Mouse (Mus musculus) spleen, adult 2 months (tissue): ENCODE measurements around the gene Ypel3.

ENCODE experiments used
- CTCF ChIP-seq: fragments of 200-500 bp; IDR thresholded peaks from 2 replicates; pipeline ENCODE4 v1.5.1; 2011; ENCODE audit warnings: mild to moderate bottlenecking, inconsistent platforms; ENCODE audit not compliant: insufficient read depth, insufficient read length, insufficient replicate concordance; ENCODE audit errors: extremely low read depth
- POLR2A ChIP-seq: fragments of 200-500 bp; IDR thresholded peaks from 2 replicates; pipeline ENCODE4 v1.6.1; 2011; ENCODE audit warnings: low read depth, low read length, inconsistent platforms

DNA sequence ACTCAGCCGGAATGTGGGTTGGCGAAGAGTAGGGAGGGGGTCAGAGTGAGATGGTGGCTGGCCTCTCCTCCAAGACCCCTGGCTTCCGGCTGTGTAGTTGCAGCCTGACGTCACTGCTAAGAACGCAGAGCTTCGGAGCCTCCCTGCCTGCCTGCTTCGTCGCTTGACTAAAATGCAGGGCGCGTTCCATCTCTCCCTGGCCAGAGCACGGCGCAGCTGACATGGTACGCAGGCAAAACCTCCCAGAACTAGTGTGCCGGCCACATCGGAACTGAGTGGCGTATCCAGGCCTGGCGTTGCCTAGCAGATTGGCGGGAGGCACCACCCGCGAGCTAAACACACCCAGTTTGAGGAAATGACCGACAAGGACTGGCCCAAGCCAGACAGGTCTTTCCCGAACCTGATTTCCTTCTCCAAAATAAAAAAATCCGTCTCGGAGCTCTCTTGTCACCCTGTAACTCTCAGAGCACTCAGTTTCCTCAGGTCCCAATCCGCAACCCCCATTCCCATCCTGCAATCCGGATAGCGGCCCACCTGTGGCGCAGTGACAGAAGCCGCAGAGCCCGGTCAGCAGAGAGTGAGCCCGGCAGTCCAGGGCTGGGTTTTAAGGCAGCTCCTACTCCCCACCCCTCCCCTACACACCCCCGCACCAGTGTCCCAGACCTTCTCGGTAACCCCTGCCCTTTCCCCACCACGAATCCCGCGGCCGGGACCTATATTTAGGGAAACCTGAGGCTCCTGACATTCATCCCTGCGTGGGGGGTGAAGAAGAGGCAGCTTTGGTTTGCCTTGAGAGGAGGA lies 22.9 kb downstream of the Ypel3 start:
- TF ChIP-seq CTCF: peak; percentile 44; the same call in 1 of the 2 replicates
- TF ChIP-seq POLR2A: peak; percentile 57
